In the genomic region with DNA sequence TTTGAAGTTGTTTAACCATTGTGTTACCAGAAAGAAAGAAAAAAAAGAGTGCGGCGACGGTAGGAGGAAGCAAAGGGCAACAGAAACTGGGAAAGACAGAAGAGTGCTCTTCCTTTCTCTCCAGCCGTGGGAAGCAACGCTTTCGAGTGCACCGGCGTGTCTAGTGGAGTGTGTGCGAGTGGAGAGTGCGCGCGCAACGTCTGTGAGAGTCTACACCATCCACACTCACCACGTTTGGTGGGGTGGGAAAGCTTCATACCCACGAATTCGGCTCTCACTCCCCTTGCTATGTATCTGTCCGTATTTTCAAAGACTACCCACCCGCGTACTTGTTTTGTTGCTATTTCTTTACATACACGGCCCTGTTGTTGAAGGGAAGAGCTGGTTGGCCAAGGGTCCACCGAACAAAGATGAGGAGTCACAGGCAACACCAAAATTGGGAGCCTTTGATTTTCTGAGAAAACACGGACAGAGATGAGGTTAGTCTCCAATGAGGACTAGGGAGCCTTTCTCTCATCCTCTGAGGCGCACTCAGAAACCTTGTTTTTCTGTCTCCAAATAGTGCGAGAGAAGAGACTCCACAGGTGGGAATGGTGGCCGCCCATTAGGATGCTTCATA, we compare ENCODE assay signal across 10 mouse cellular contexts. TPM values are rescaled to one million over a fixed set of nuclear protein-coding genes. Genes with fewer than 3 reads are reported as not detected.
DNase-seq lines count a peak whose midpoint lies in the region; ATAC-seq and TF ChIP-seq lines count a peak whose summit lies in the region.
"Had no signal": no experiment of that assay in that cellular context is flagged by ENCODE, and none has a peak within 500 bp of the region (broad histone marks: within the 10 kb centered on the region; RNA-seq: fewer than 3 reads in every experiment).

No protein-coding gene starts in this region.

- peak overlapping the region; percentile 45 for H3K4me3 ChIP-seq in heart, embryonic 13.5 days
- peak overlapping the region; percentile 2 for H3K4me3 ChIP-seq in bone marrow, adult 2 months (replicated peaks; ENCODE audit: control insufficient read depth, low read depth, low read length)
- peak overlapping the region; percentile 16 for H3K4me3 ChIP-seq in hindbrain, embryonic 12.5 days
- H3K4me3 ChIP-seq in midbrain, embryonic 14.5 days (replicated peaks; ENCODE audit: low read depth, low read length), result peak overlapping the region; percentile 36

- peak overlapping the region; percentile 63 for H3K4me2 ChIP-seq in heart, embryonic 13.5 days
- peak overlapping the region; percentile 54 for H3K4me2 ChIP-seq in hindbrain, embryonic 12.5 days (replicated peaks)
- peak overlapping the region; percentile 64 for H3K4me2 ChIP-seq in midbrain, embryonic 14.5 days (ENCODE audit: low read length)

- ATAC-seq in heart, embryonic 13.5 days (ENCODE audit: extremely low read depth, insufficient number of reproducible peaks, low FRiP score, low TSS enrichment), result no peak
- no peak for ATAC-seq in hindbrain, embryonic 12.5 days (ENCODE audit: low FRiP score)
- no peak for ATAC-seq in midbrain, embryonic 14.5 days (ENCODE audit: low FRiP score, low TSS enrichment)

- H3K27me3 ChIP-seq in heart, embryonic 13.5 days (replicated peaks), result peaks cover 100% of the 10 kb centered on the region
- peaks cover 96% of the 10 kb centered on the region for H3K27me3 ChIP-seq in hindbrain, embryonic 12.5 days
- peaks cover 73% of the 10 kb centered on the region for H3K27me3 ChIP-seq in midbrain, embryonic 14.5 days (ENCODE audit: control insufficient read depth, insufficient read depth, low read length)

- H3K9ac ChIP-seq in heart, embryonic 13.5 days, result no peak overlapping the region
- no peak overlapping the region for H3K9ac ChIP-seq in hindbrain, embryonic 12.5 days
- H3K9ac ChIP-seq in midbrain, embryonic 14.5 days (replicated peaks; ENCODE audit: low read length), result no peak overlapping the region

- no peak for TF ChIP-seq POLR2A in bone marrow, adult 2 months (IDR thresholded peaks at IDR 0.05; ENCODE audit: borderline replicate concordance, control insufficient read depth, low read depth, low read length)

- peaks cover 25% of the 10 kb centered on the region for H3K4me1 ChIP-seq in heart, embryonic 13.5 days
- H3K4me1 ChIP-seq in bone marrow, adult 2 months (ENCODE audit: control insufficient read depth, insufficient read depth, low read length), result peaks cover 1% of the 10 kb centered on the region; the same call in 1 of the 2 replicates
- peaks cover 35% of the 10 kb centered on the region for H3K4me1 ChIP-seq in hindbrain, embryonic 12.5 days
- peaks cover 22% of the 10 kb centered on the region; the same call in 1 of the 2 replicates for H3K4me1 ChIP-seq in midbrain, embryonic 14.5 days (ENCODE audit: control insufficient read depth, insufficient read depth, low read length)

- TF ChIP-seq CTCF in bone marrow, adult 2 months (IDR thresholded peaks at IDR 0.05; ENCODE audit: control insufficient read depth, insufficient read depth, low read length), result no peak

- intact Hi-C loops in heart, postnatal 14 days (cut with DNase I), result no loop called here

- H3K9me3 ChIP-seq in heart, embryonic 13.5 days, result peaks cover 13% of the 10 kb centered on the region
- peaks cover 10% of the 10 kb centered on the region for H3K9me3 ChIP-seq in hindbrain, embryonic 12.5 days (replicated peaks)
- H3K9me3 ChIP-seq in midbrain, embryonic 14.5 days (ENCODE audit: control insufficient read depth, low read length), result peaks cover 5% of the 10 kb centered on the region

- no peaks in the 10 kb centered on the region for H3K36me3 ChIP-seq in heart, embryonic 13.5 days
- H3K36me3 ChIP-seq in hindbrain, embryonic 12.5 days, result no peaks in the 10 kb centered on the region
- no peaks in the 10 kb centered on the region for H3K36me3 ChIP-seq in midbrain, embryonic 14.5 days (ENCODE audit: control insufficient read depth, insufficient read depth, low read length)

- WGBS in heart, embryonic 13.5 days, result 4% methylated on average over 25 of the region's 25 CpGs
- 5% methylated on average over 25 of the region's 25 CpGs for WGBS in bone marrow, adult 2 months
- 2% methylated on average over 25 of the region's 25 CpGs for WGBS in hindbrain, embryonic 12.5 days
- WGBS in midbrain, embryonic 14.5 days, result 1% methylated on average over 25 of the region's 25 CpGs

- no peak for DNase-seq in heart, postnatal 14 days
- DNase-seq in midbrain, embryonic 14.5 days, result peak; percentile 46
- no peak for DNase-seq in layer of hippocampus, postnatal 14 days (ENCODE audit: low spot score in 2 of 2)
- DNase-seq in layer of hippocampus, postnatal 36 days, result no peak
- DNase-seq in adrenal gland, postnatal 4 days (ENCODE audit: low spot score in 2 of 2), result no peak

- no peak overlapping the region for H3K27ac ChIP-seq in heart, embryonic 13.5 days (replicated peaks)
- no peak overlapping the region for H3K27ac ChIP-seq in bone marrow, adult 2 months (ENCODE audit: control insufficient read depth, insufficient read depth, low read depth, low read length, poor library complexity)
- H3K27ac ChIP-seq in hindbrain, embryonic 12.5 days, result no peak overlapping the region
- no peak overlapping the region for H3K27ac ChIP-seq in midbrain, embryonic 14.5 days (replicated peaks; ENCODE audit: low read depth, low read length)

RNA-seq across cellular contexts. Expression of a gene that starts 0.8 kb away (rescaled TPM):
- polyA plus RNA-seq in heart, embryonic 13.5 days (2015; fragmentation: Nextera tagmentation; extraction: Ambion mirVana), result not detected in 2 replicates
- total RNA-seq in heart, postnatal 14 days (2021), result not detected
- not detected in 2 replicates for polyA plus RNA-seq in bone marrow, adult 2 months (2011; ENCODE audit: insufficient read depth, insufficient read length, low replicate concordance, missing spikeins)
- 8.6 and 9.3 TPM in 2 replicates for polyA plus RNA-seq in hindbrain, embryonic 12.5 days (2016; fragmentation: Nextera tagmentation; extraction: Ambion mirVana)
- 5.7 and 8.6 TPM in 2 replicates for polyA plus RNA-seq in midbrain, embryonic 14.5 days (2014; fragmentation: Nextera tagmentation; extraction: Ambion mirVana)
- total RNA-seq in layer of hippocampus, postnatal 14 days (2021), result under 1 TPM; 0.72 to 0.97 TPM
- total RNA-seq in layer of hippocampus, postnatal 36 days (2021), result under 1 TPM; 0.56 to 0.57 TPM
- not detected for total RNA-seq in adrenal gland, postnatal 4 days (2021)
- polyA plus RNA-seq: large intestine, adult 2 months; Patski had no signal
